Mouse (Mus musculus) thymus, adult 2 months (tissue): ENCODE data around the gene Gnat1.

Experiments
- CTCF ChIP-seq: fragments of 200-500 bp; IDR thresholded peaks from 2 replicates; pipeline ENCODE4 v1.5.1; 2012; ENCODE audit warnings: mild to moderate bottlenecking, control low read depth, low read length, moderate library complexity, borderline replicate concordance; ENCODE audit not compliant: control insufficient read depth, poor library complexity, insufficient read depth; ENCODE audit errors: extremely low read depth
- POLR2A ChIP-seq: fragments of 200-500 bp; IDR thresholded peaks from 2 replicates; pipeline ENCODE4 v1.6.1; 2012; ENCODE audit warnings: mild to moderate bottlenecking, low read length, control low read depth, moderate library complexity; ENCODE audit not compliant: control insufficient read depth, poor library complexity, insufficient read depth; ENCODE audit errors: extremely low read depth

DNA sequence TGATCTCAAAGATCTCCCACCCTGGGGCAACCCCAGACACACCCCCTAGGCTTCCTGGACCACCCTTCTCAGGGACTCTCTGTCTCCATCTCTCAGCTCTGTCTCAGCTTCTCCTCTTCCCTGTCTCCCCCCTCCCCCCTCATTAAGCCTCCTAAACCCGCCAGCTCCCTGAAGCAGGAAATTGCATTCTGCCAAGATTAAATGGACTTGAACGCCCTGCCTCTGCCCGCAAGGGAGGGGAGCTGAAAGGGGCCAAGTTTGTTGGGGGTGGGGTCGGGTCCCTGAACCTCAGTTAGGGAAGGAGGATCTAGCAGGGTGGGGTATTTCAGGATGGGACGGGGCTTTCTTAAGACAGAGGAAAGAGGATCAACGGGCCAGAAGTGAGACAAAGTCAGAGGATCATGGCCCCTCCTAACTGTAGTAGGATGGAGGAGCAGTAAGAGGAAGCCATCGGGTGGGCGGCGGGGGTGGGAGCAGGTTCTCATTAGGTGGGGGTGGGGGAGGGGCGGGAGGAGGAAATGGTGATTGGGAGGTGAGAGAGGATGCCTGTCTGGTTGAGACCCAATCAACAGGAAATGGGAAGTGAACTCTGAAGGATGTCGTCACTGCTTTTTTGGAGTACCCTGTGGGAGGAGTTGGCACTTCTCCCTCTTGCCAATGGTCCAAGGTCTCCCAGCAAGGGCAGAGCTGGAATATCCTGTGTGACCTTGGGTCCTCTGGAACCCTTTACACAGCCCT lies 44.5 kb upstream of the Gnat1 start:
- TF ChIP-seq CTCF = no peak
- TF ChIP-seq POLR2A = no peak
